Mouse (Mus musculus) bone marrow, adult 2 months (tissue): ENCODE data around the gene Spcs2. TPM values are rescaled to one million over a fixed set of nuclear protein-coding genes. Genes with fewer than 3 reads are reported as not detected.

Experiments used
- H3K27ac ChIP-seq: fragments of 200-500 bp; 2 replicates; pipeline ENCODE4 v1.5.1; 2012; ENCODE audit warnings: low read depth, mild to moderate bottlenecking, control low read depth, inconsistent platforms, low read length; ENCODE audit not compliant: control insufficient read depth, poor library complexity, insufficient read depth
- H3K4me1 ChIP-seq: fragments of 200-500 bp; 2 replicates; pipeline ENCODE4 v1.6.1; 2011; ENCODE audit warnings: low read length; ENCODE audit not compliant: control insufficient read depth, insufficient read depth
- H3K4me3 ChIP-seq: fragments of 200-500 bp; replicated peaks from 2 replicates; pipeline ENCODE3; 2011; ENCODE audit warnings: mild to moderate bottlenecking, low read depth, low read length, control low read depth; ENCODE audit not compliant: control insufficient read depth
- CTCF ChIP-seq: fragments of 200-500 bp; IDR thresholded peaks from 2 replicates; pipeline ENCODE4 v1.5.1; 2011; ENCODE audit warnings: low read length, control low read depth; ENCODE audit not compliant: control insufficient read depth, insufficient read depth
- POLR2A ChIP-seq: fragments of 200-500 bp; IDR thresholded peaks from 2 replicates; pipeline ENCODE4 v1.6.1; 2011; ENCODE audit warnings: low read depth, mild to moderate bottlenecking, control low read depth, low read length, borderline replicate concordance; ENCODE audit not compliant: control insufficient read depth
- WGBS: fragments of 180-500 bp; shearing (Covaris S2); methylation state at CpG from one replicate; pipeline ENCODE4 v1.1.7; 2018; 5-methylcytosine and 5-hydroxymethylcytosine counted together
- polyA plus RNA-seq: library from polyadenylated mRNA; stranded (reverse); fragments of >200 nt; gene quantifications from 2 replicates; pipeline ENCODE4 v1.2.4, GENCODE M21; 2011; ENCODE audit warnings: low replicate concordance; ENCODE audit not compliant: missing spikeins, insufficient read depth, insufficient read length

Gene Spcs2
- polyA plus RNA-seq, 1 experiment, result 59.2 TPM

GRCm38 (mm10) chr7:99803535-99803934, 59.7 kb downstream of the Spcs2 start:
- TF ChIP-seq CTCF, result no peak
- no peak for TF ChIP-seq POLR2A
- no peaks in the 10 kb centered on the region; the same call in 1 of the 2 replicates for H3K4me1 ChIP-seq
- 58% methylated on average over 8 of the region's 8 CpGs for WGBS
- H3K4me3 ChIP-seq, result no peak overlapping the region
- H3K27ac ChIP-seq, result no peak overlapping the region

- H3K27ac ChIP-seq, result no peak overlapping the region
- no peak overlapping the region for H3K4me3 ChIP-seq
- TF ChIP-seq POLR2A, result no peak
- TF ChIP-seq CTCF, result no peak
- 68% methylated on average over 7 of the region's 7 CpGs for WGBS
- no peaks in the 10 kb centered on the region; the same call in 1 of the 2 replicates for H3K4me1 ChIP-seq
Measured at GRCm38 (mm10) chr7:99799118-99799517, 64.1 kb downstream of the Spcs2 start.

- Histone ChIP-seq H3K4me1 (no peaks in the 10 kb centered on the region; the same call in 1 of the 2 replicates), H3K27ac (no peak overlapping the region), H3K4me3 (no peak overlapping the region)
- 36% methylated on average over 6 of the region's 6 CpGs for WGBS
- TF ChIP-seq POLR2A, result no peak
- peak; percentile 32 for TF ChIP-seq CTCF
Measured at GRCm38 (mm10) chr7:99797911-99798647, 65.2 kb downstream of the Spcs2 start.

GRCm38 (mm10) chr7:99797261-99797660, 66.0 kb downstream of the Spcs2 start:
- 88% methylated on average over 3 of the region's 3 CpGs for WGBS
- H3K27ac ChIP-seq, result no peak overlapping the region
- no peaks in the 10 kb centered on the region; the same call in 1 of the 2 replicates for H3K4me1 ChIP-seq
- TF ChIP-seq CTCF, result no peak
- TF ChIP-seq POLR2A, result no peak
- H3K4me3 ChIP-seq, result no peak overlapping the region

GRCm38 (mm10) chr7:99796471-99796870, 66.8 kb downstream of the Spcs2 start:
- no peaks in the 10 kb centered on the region; the same call in 1 of the 2 replicates for H3K4me1 ChIP-seq
- WGBS, result 41% methylated on average over 3 of the region's 3 CpGs
- H3K27ac ChIP-seq, result no peak overlapping the region
- TF ChIP-seq POLR2A (no peak), CTCF (no peak)
- H3K4me3 ChIP-seq, result no peak overlapping the region

- WGBS, result 15% methylated on average over 17 of the region's 17 CpGs
- Histone ChIP-seq H3K4me1 (no peaks in the 10 kb centered on the region; the same call in 1 of the 2 replicates), H3K27ac (no peak overlapping the region; the same call in 1 of the 2 replicates), H3K4me3 (no peak overlapping the region)
- TF ChIP-seq POLR2A (no peak), CTCF (no peak)
Measured at GRCm38 (mm10) chr7:99795192-99795981, 67.9 kb downstream of the Spcs2 start.

- Histone ChIP-seq H3K4me1 (no peaks in the 10 kb centered on the region; the same call in 1 of the 2 replicates), H3K4me3 (no peak overlapping the region), H3K27ac (no peak overlapping the region)
- TF ChIP-seq POLR2A (no peak), CTCF (no peak)
- WGBS, result 49% methylated on average over 2 of the region's 2 CpGs
Measured at GRCm38 (mm10) chr7:99794096-99794495, 69.2 kb downstream of the Spcs2 start.

GRCm38 (mm10) chr7:99790816-99791215, 72.4 kb downstream of the Spcs2 start:
- Histone ChIP-seq H3K27ac (no peak overlapping the region), H3K4me1 (no peaks in the 10 kb centered on the region; the same call in 1 of the 2 replicates), H3K4me3 (no peak overlapping the region)
- TF ChIP-seq POLR2A, result no peak
- TF ChIP-seq CTCF, result no peak
- 79% methylated on average over 10 of the region's 10 CpGs for WGBS
